Mouse (Mus musculus): ENCODE measurements at regions not wholly inside any gene's neighbourhood (a gene's known extent, or its start where the extent isn't known, plus 50 kb on each side); places are given as distances from the start of the nearest gene placed in this dataset.

DNA sequence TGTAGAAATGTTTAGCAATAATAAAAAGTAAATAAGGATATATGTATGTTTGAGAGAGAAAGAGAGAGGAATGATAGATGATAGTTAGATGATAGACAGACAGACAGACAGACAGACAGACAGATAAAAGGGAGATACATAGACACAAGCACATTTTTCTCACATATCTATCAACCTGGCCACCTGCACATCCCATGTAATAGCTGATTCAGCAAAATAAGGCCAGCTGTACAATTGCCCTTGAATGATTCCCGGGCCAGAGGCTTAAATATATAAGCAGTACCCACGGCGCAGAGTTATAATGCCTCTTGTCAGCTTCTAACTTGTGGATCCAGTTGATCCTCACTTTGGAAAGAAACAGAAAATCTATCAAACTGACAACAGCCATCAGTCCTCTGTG is 178.5 kb downstream of the Tmem114 start:
- H3K4me3 ChIP-seq (replicated peaks; ENCODE audit: insufficient read depth, low read depth, low read length) = no peak overlapping the region
- H3K4me1 ChIP-seq (ENCODE audit: control insufficient read depth, insufficient read depth, low read length) = no peaks in the 10 kb centered on the region
- no peak overlapping the region for H3K27ac ChIP-seq (ENCODE audit: insufficient read depth, low read length)
- TF ChIP-seq CTCF (IDR thresholded peaks at IDR 0.05; ENCODE audit: borderline replicate concordance, insufficient read depth, low read depth, low read length) = no peak
- TF ChIP-seq POLR2A (IDR thresholded peaks at IDR 0.05; ENCODE audit: borderline replicate concordance, insufficient read depth, low read length) = no peak
- H3K27me3 ChIP-seq (ENCODE audit: control insufficient read depth, insufficient read depth, low read length) = no peaks in the 10 kb centered on the region
- DNase-seq = no peak
- WGBS = 94% methylated on average over 3 of the region's 3 CpGs

DNA sequence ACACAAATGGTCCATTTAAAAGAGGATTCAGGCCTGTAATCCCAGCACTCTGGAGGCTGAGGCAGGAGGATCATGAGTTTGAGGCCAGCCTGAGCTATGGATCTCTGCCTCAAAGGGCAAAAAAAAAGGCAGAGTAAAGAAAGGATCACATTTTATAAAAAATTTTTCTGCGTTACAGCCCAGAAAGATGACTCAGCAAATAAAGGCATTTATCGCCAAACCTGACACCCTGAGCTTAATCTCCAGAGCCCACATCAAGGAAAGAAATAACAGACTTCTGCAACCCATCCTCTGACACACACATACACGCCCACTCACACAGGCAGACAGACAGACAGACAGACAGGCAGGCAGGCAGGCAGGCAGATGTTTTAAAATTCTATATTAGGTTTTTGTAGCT is 179.3 kb downstream of the Tmem114 start:
- H3K4me3 ChIP-seq (replicated peaks; ENCODE audit: insufficient read depth, low read depth, low read length) = no peak overlapping the region
- H3K27me3 ChIP-seq (ENCODE audit: control insufficient read depth, insufficient read depth, low read length) = no peaks in the 10 kb centered on the region
- no peaks in the 10 kb centered on the region for H3K4me1 ChIP-seq (ENCODE audit: control insufficient read depth, insufficient read depth, low read length)
- TF ChIP-seq CTCF (IDR thresholded peaks at IDR 0.05; ENCODE audit: borderline replicate concordance, insufficient read depth, low read depth, low read length) (no peak), POLR2A (IDR thresholded peaks at IDR 0.05; ENCODE audit: borderline replicate concordance, insufficient read depth, low read length) (no peak)
- 91% methylated on average over 3 of the region's 3 CpGs for WGBS
- no peak overlapping the region for H3K27ac ChIP-seq (ENCODE audit: insufficient read depth, low read length)
- no peak for DNase-seq

DNA sequence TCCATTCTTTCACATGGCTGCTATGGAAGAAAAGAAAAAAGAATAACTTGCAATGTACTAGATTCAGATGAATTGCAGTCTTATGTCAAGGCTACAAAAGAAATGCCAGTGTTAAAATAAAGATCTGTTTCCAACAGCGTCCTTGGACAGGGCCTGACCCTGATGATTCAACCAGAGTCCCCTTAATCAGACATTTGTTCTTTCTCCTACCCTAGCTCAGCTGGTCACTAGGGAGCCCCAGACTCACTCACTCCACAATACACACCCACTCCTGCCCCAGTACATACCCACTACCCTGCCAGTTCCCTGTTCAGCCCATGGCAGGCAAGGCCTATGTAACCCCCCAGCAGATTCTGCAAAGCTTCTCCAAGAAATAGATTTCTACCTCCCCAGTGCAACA is 190.6 kb downstream of the Tmem114 start:
- Histone ChIP-seq H3K27me3 (ENCODE audit: control insufficient read depth, insufficient read depth, low read length) (no peaks in the 10 kb centered on the region), H3K4me1 (ENCODE audit: control insufficient read depth, insufficient read depth, low read length) (peaks cover 2% of the 10 kb centered on the region; the same call in 1 of the 2 replicates), H3K4me3 (replicated peaks; ENCODE audit: insufficient read depth, low read depth, low read length) (no peak overlapping the region), H3K27ac (ENCODE audit: insufficient read depth, low read length) (no peak overlapping the region)
- 94% methylated on average over 1 of the region's 1 CpGs for WGBS
- TF ChIP-seq POLR2A (IDR thresholded peaks at IDR 0.05; ENCODE audit: borderline replicate concordance, insufficient read depth, low read length) = no peak
- TF ChIP-seq CTCF (IDR thresholded peaks at IDR 0.05; ENCODE audit: borderline replicate concordance, insufficient read depth, low read depth, low read length) = no peak
- DNase-seq = no peak

- Histone ChIP-seq H3K4me1 (ENCODE audit: control insufficient read depth, insufficient read depth, low read length) (peaks cover 2% of the 10 kb centered on the region; the same call in 1 of the 2 replicates), H3K4me3 (replicated peaks; ENCODE audit: insufficient read depth, low read depth, low read length) (no peak overlapping the region), H3K27me3 (ENCODE audit: control insufficient read depth, insufficient read depth, low read length) (no peaks in the 10 kb centered on the region), H3K27ac (ENCODE audit: insufficient read depth, low read length) (no peak overlapping the region)
- no peak for DNase-seq
- TF ChIP-seq POLR2A (IDR thresholded peaks at IDR 0.05; ENCODE audit: borderline replicate concordance, insufficient read depth, low read length) (no peak), CTCF (IDR thresholded peaks at IDR 0.05; ENCODE audit: borderline replicate concordance, insufficient read depth, low read depth, low read length) (no peak)
- 83% methylated on average over 4 of the region's 4 CpGs for WGBS
These were observed 192.9 kb downstream of the Tmem114 start for GRCm38 (mm10) chr16:8232079-8232478.

- Histone ChIP-seq H3K27me3 (ENCODE audit: control insufficient read depth, insufficient read depth, low read length) (no peaks in the 10 kb centered on the region), H3K27ac (ENCODE audit: insufficient read depth, low read length) (no peak overlapping the region), H3K4me1 (ENCODE audit: control insufficient read depth, insufficient read depth, low read length) (no peaks in the 10 kb centered on the region), H3K4me3 (replicated peaks; ENCODE audit: insufficient read depth, low read depth, low read length) (no peak overlapping the region)
- WGBS = 86% methylated on average over 10 of the region's 10 CpGs
- no peak for TF ChIP-seq POLR2A (IDR thresholded peaks at IDR 0.05; ENCODE audit: borderline replicate concordance, insufficient read depth, low read length)
- TF ChIP-seq CTCF (IDR thresholded peaks at IDR 0.05; ENCODE audit: borderline replicate concordance, insufficient read depth, low read depth, low read length) = no peak
- no peak for DNase-seq
These were observed 201.2 kb downstream of the Tmem114 start for GRCm38 (mm10) chr16:8223625-8224300.

DNA sequence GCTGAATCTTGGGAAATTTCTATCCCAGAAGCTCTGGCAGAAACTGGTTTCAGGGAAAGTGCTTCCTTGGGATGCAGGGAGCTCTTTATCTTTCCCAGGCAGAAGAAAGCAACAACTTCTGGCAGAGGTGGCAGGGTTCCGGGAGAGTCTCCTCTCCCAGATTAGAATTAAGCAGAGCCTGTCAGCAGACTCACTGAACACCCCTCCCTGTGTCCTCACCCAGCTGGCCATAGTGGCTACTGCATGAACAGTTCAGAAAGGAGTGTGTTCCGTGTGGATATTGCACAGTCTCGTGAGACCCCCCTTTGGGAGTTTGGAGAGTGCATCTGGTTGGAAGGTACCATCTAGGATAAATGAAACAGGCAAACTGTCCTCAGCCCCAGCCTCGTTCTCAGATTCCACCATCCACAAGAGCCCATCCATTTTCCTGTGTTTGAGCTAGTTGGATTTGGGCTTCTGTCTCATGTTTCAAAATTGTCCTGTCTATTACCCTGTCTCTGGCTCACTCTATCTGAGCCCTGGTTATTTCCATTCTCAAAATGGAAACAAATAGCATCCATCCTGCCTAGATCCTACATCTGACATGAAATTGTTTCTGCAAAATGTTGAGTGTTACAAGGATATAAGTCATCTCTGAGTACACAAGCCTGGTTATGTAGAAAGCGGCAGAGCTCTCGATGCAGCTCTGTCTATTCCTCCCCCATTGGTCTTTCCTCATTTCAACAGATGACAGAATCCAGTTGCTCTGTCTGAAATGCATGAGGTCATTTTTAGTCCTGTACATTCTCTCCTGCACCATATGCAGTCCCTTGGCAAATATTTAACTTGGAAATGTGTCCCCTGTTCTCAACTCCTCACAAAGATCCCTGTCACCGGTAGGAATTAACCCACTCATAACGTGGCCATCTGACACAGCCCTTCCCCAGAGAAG is 216.4 kb downstream of the Tmem114 start:
- peak in 1 of 2 experiments; percentile 1 for DNase-seq
- Histone ChIP-seq H3K4me3 (replicated peaks; ENCODE audit: insufficient read depth, low read depth, low read length) (no peak overlapping the region), H3K4me1 (ENCODE audit: control insufficient read depth, insufficient read depth, low read length) (no peaks in the 10 kb centered on the region), H3K27ac (ENCODE audit: insufficient read depth, low read length) (no peak overlapping the region), H3K27me3 (ENCODE audit: control insufficient read depth, insufficient read depth, low read length) (no peaks in the 10 kb centered on the region)
- TF ChIP-seq POLR2A (IDR thresholded peaks at IDR 0.05; ENCODE audit: borderline replicate concordance, insufficient read depth, low read length) (no peak), CTCF (IDR thresholded peaks at IDR 0.05; ENCODE audit: borderline replicate concordance, insufficient read depth, low read depth, low read length) (no peak)
- 49% methylated on average over 8 of the region's 8 CpGs for WGBS

DNA sequence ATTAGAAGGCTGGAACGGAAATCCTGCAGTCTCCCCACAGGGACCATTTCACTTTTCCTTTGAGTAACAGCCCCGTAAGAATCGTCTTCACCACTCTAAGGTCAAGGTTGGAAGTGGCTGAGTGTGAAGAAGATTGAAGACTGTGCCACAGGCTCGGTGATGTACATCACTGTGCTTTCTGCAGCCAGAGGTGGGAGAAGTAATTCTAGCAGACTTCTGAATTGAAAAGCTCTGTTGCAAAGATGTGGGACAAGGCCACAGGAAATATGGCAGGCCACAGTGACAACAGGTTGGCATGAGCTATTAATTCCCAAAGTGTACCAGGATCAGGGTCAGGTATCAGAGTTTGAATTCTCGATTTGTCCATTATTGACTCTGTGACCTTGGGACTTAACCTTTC is 219.9 kb downstream of the Tmem114 start:
- Histone ChIP-seq H3K27me3 (ENCODE audit: control insufficient read depth, insufficient read depth, low read length) (no peaks in the 10 kb centered on the region), H3K4me3 (replicated peaks; ENCODE audit: insufficient read depth, low read depth, low read length) (no peak overlapping the region), H3K27ac (ENCODE audit: insufficient read depth, low read length) (no peak overlapping the region), H3K4me1 (ENCODE audit: control insufficient read depth, insufficient read depth, low read length) (no peaks in the 10 kb centered on the region)
- WGBS = 89% methylated on average over 5 of the region's 5 CpGs
- TF ChIP-seq CTCF (IDR thresholded peaks at IDR 0.05; ENCODE audit: borderline replicate concordance, insufficient read depth, low read depth, low read length) = no peak
- no peak for TF ChIP-seq POLR2A (IDR thresholded peaks at IDR 0.05; ENCODE audit: borderline replicate concordance, insufficient read depth, low read length)
- no peak for DNase-seq

All from cerebellum, adult 2 months (tissue).